8 mouse cellular contexts compared by ENCODE assay signal in the genomic region with DNA sequence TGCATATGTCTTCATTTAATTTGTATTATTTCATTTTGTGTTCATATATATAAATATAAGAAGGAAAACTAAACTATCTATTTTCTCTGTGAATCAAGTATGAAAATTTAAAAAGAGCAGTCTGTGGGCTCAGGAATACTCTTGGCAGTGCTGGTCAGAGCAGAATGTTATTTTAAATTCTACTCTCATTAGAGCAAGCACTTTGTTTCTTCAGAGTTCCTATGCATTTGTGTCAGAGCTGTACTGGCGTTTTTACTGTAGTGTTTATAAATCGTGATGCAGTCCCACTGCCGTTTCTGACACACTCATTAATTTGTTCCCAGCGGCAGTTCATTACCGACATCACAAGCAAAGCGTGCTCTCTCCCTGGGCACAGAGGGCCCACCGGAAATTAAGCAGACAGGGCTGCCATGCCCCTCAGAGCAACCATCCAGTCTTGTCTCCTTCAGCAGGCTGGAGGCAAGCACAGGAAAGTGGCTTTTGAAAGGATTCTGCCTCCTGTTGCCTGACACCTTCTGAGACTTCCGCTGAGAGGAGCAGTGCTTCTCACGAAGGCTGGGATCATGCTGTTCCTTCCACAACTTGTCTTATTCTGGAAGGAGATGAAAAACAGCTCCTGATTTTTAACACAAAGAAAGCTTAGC.
DNase-seq lines count a peak whose midpoint lies in the region; ATAC-seq lines count a peak whose summit lies in the region.

No protein-coding gene starts in this region.

- intact Hi-C loops in heart, postnatal 36 days (cut with DNase I) = no loop called here
- intact Hi-C loops in left cerebral cortex, postnatal 36 days (cut with DNase I) = no loop called here

- no peak overlapping the region for H3K4me3 ChIP-seq in heart, embryonic 10.5 days

- no peaks in the 10 kb centered on the region for H3K27me3 ChIP-seq in heart, embryonic 10.5 days (ENCODE audit: insufficient read depth, poor library complexity, severe bottlenecking)

- no peaks in the 10 kb centered on the region for H3K9me3 ChIP-seq in heart, embryonic 10.5 days

- peak; percentile 100 for ATAC-seq in frontal cortex, adult (ENCODE audit: low TSS enrichment)
- no peak for ATAC-seq in granulocyte monocyte progenitor cell, adult 5-6 weeks (replicated peaks; ENCODE audit: poor library complexity, severe bottlenecking)

- H3K4me1 ChIP-seq in heart, embryonic 10.5 days = no peaks in the 10 kb centered on the region

- peak; percentile 75 for DNase-seq in heart, embryonic 10.5 days (ENCODE audit: low spot score)
- no peak for DNase-seq in heart, postnatal 36 days
- DNase-seq in Muller cell, postnatal 12 days (ENCODE audit: inconsistent ontology term) = peak; percentile 21
- DNase-seq in left cerebral cortex, postnatal 36 days (ENCODE audit: low spot score in 2 of 2) = peak; percentile 24 to 32
- DNase-seq in right cerebral cortex, postnatal 4 days = peak; percentile 13
- DNase-seq in ovary, postnatal 10 days (ENCODE audit: low spot score) = no peak

- no peak overlapping the region for H3K27ac ChIP-seq in heart, embryonic 10.5 days

- 38% methylated on average over 9 of the region's 9 CpGs for WGBS in heart, embryonic 10.5 days

- H3K36me3 ChIP-seq in heart, embryonic 10.5 days = no peaks in the 10 kb centered on the region

Comparison
In these comparisons a context has a peak if more than half of its experiments do, and no peak if none do; other contexts are left out.
1. DNase-seq: peak in heart, embryonic 10.5 days (single experiment), Muller cell, postnatal 12 days (single experiment), left cerebral cortex, postnatal 36 days (2 of 2) and right cerebral cortex, postnatal 4 days (single experiment); none in heart, postnatal 36 days (0 of 2) and ovary, postnatal 10 days (single experiment).